Mouse (Mus musculus) heart, embryonic 11.5 days (tissue): ENCODE measurements around the gene Sgms1. TPM values are rescaled to one million over a fixed set of nuclear protein-coding genes. Genes with fewer than 3 reads are reported as not detected.
A peak's percentile ranks its signal among the peaks of the same experiment; 100 is the strongest.

Experiments used
- ATAC-seq: fragments of 200-750 bp; cut with Nextera tagmentation; replicated peaks from 2 replicates; pipeline ENCODE4 v1.8.0; 2017; ENCODE audit warnings: moderate library complexity; ENCODE audit not compliant: insufficient number of reproducible peaks, low FRiP score, low TSS enrichment
- H3K27ac ChIP-seq: fragments of 300-500 bp; sonication (generic); 2 replicates; pipeline ENCODE4 v1.5.1; 2014; ENCODE audit warnings: mild to moderate bottlenecking, low read depth, low read length
- H3K27me3 ChIP-seq: fragments of 300-500 bp; sonication (generic); 2 replicates; pipeline ENCODE4 v1.6.1; 2014; ENCODE audit warnings: mild to moderate bottlenecking, low read length, mixed read lengths; ENCODE audit not compliant: control insufficient read depth, insufficient read depth
- H3K36me3 ChIP-seq: fragments of 300-500 bp; sonication (generic); 2 replicates; pipeline ENCODE4 v1.6.1; 2014; ENCODE audit warnings: mild to moderate bottlenecking, low read length, moderate library complexity, mixed read lengths; ENCODE audit not compliant: control insufficient read depth, insufficient read depth
- H3K4me1 ChIP-seq: fragments of 300-500 bp; sonication (generic); 2 replicates; pipeline ENCODE4 v1.6.1; 2014; ENCODE audit warnings: low read length; ENCODE audit not compliant: control insufficient read depth, insufficient read depth
- H3K4me2 ChIP-seq: fragments of 300-500 bp; sonication (generic); 2 replicates; pipeline ENCODE4 v1.6.1; 2014; ENCODE audit warnings: mild to moderate bottlenecking, moderate library complexity
- H3K4me3 ChIP-seq: fragments of 300-500 bp; sonication (generic); 2 replicates; pipeline ENCODE4 v1.5.1; 2014; ENCODE audit warnings: low read depth, low read length
- H3K9ac ChIP-seq: fragments of 300-500 bp; sonication (generic); 2 replicates; pipeline ENCODE4 v1.6.1; 2014; ENCODE audit warnings: mild to moderate bottlenecking, low read depth, low read length, moderate library complexity
- H3K9me3 ChIP-seq: fragments of 300-500 bp; sonication (generic); replicated peaks from 2 replicates; pipeline ENCODE4 v1.6.1; 2016; ENCODE audit warnings: low read length; ENCODE audit not compliant: control insufficient read depth
- WGBS: fragments of 180-500 bp; shearing (Covaris S2); extraction: QIAGEN DNeasy Blood & Tissue Kit; methylation state at CpG from one replicate; pipeline ENCODE4 v1.1.7; 2014; ENCODE audit not compliant: insufficient replicate concordance; 5-methylcytosine and 5-hydroxymethylcytosine counted together
- polyA plus RNA-seq: library from polyadenylated mRNA; unstranded; fragments of >200 nt; fragmentation: Nextera tagmentation; extraction: Ambion mirVana; gene quantifications from 2 replicates; pipeline ENCODE4 v1.2.1, GENCODE M21; 2014

Sgms1 gene
- polyA plus RNA-seq, 1 experiment from 2014 or later: 36.8 TPM

- no peaks in the 10 kb centered on the region for H3K27me3 ChIP-seq
- 93% methylated on average over 3 of the region's 3 CpGs for WGBS
- H3K9me3 ChIP-seq: no peaks in the 10 kb centered on the region
- H3K27ac ChIP-seq: no peak overlapping the region
- ATAC-seq: no peak
- peaks cover 6% of the 10 kb centered on the region; the same call in 1 of the 2 replicates for H3K4me1 ChIP-seq
- no peak overlapping the region for H3K4me3 ChIP-seq
- no peak overlapping the region for H3K9ac ChIP-seq
- no peaks in the 10 kb centered on the region for H3K36me3 ChIP-seq
- H3K4me2 ChIP-seq: no peak overlapping the region
Measured at GRCm38 (mm10) chr19:32309346-32309745, 80.2 kb downstream of the Sgms1 start.

GRCm38 (mm10) chr19:32308311-32308710, 81.2 kb downstream of the Sgms1 start:
- no peak overlapping the region for H3K9ac ChIP-seq
- H3K9me3 ChIP-seq: no peaks in the 10 kb centered on the region
- peaks cover 10% of the 10 kb centered on the region for H3K4me1 ChIP-seq
- H3K4me2 ChIP-seq: no peak overlapping the region
- no peaks in the 10 kb centered on the region for H3K36me3 ChIP-seq
- no peak for ATAC-seq
- WGBS: 85% methylated on average over 3 of the region's 3 CpGs
- H3K27ac ChIP-seq: no peak overlapping the region
- H3K27me3 ChIP-seq: no peaks in the 10 kb centered on the region
- no peak overlapping the region for H3K4me3 ChIP-seq

- Histone ChIP-seq H3K36me3 (no peaks in the 10 kb centered on the region), H3K4me3 (no peak overlapping the region), H3K4me2 (no peak overlapping the region), H3K9me3 (no peaks in the 10 kb centered on the region), H3K27ac (peak overlapping the region; percentile 82), H3K4me1 (peaks cover 20% of the 10 kb centered on the region), H3K9ac (no peak overlapping the region), H3K27me3 (no peaks in the 10 kb centered on the region)
- 54% methylated on average over 4 of the region's 4 CpGs for WGBS
- ATAC-seq: no peak
Measured at GRCm38 (mm10) chr19:32304898-32305297, 84.6 kb downstream of the Sgms1 start.

- H3K4me2 ChIP-seq: no peak overlapping the region
- H3K27ac ChIP-seq: peak overlapping the region; percentile 82
- H3K4me3 ChIP-seq: no peak overlapping the region
- 63% methylated on average over 9 of the region's 9 CpGs for WGBS
- H3K36me3 ChIP-seq: no peaks in the 10 kb centered on the region
- H3K27me3 ChIP-seq: no peaks in the 10 kb centered on the region
- H3K9ac ChIP-seq: no peak overlapping the region
- no peaks in the 10 kb centered on the region for H3K9me3 ChIP-seq
- ATAC-seq: 0 out of 2 replicates have a peak, but pooled peaks have one; percentile 46
- peaks cover 20% of the 10 kb centered on the region for H3K4me1 ChIP-seq
Measured at GRCm38 (mm10) chr19:32304008-32304873, 85.3 kb downstream of the Sgms1 start.

- H3K36me3 ChIP-seq: no peaks in the 10 kb centered on the region
- no peak overlapping the region for H3K9ac ChIP-seq
- no peak overlapping the region for H3K4me2 ChIP-seq
- H3K4me3 ChIP-seq: no peak overlapping the region
- no peak for ATAC-seq
- no peaks in the 10 kb centered on the region for H3K27me3 ChIP-seq
- peaks cover 20% of the 10 kb centered on the region for H3K4me1 ChIP-seq
- WGBS: 63% methylated on average over 5 of the region's 5 CpGs
- H3K9me3 ChIP-seq: no peaks in the 10 kb centered on the region
- no peak overlapping the region for H3K27ac ChIP-seq
Measured at GRCm38 (mm10) chr19:32302835-32303381, 86.6 kb downstream of the Sgms1 start.

- peaks cover 20% of the 10 kb centered on the region for H3K4me1 ChIP-seq
- 89% methylated on average over 3 of the region's 3 CpGs for WGBS
Measured at GRCm38 (mm10) chr19:32301568-32301967, 87.9 kb downstream of the Sgms1 start.

GRCm38 (mm10) chr19:32298221-32298620, 91.3 kb downstream of the Sgms1 start:
- no peak overlapping the region for H3K4me3 ChIP-seq
- ATAC-seq: no peak
- WGBS: 75% methylated on average over 7 of the region's 7 CpGs
- no peaks in the 10 kb centered on the region for H3K27me3 ChIP-seq
- no peak overlapping the region for H3K27ac ChIP-seq
- H3K9ac ChIP-seq: no peak overlapping the region
- no peak overlapping the region for H3K4me2 ChIP-seq
- H3K4me1 ChIP-seq: peaks cover 12% of the 10 kb centered on the region
- H3K9me3 ChIP-seq: no peaks in the 10 kb centered on the region
- H3K36me3 ChIP-seq: no peaks in the 10 kb centered on the region

More at GRCm38 (mm10) chr19:32301568-32301967, 87.9 kb downstream of the Sgms1 start:
- Histone ChIP-seq H3K27me3 (no peaks in the 10 kb centered on the region), H3K4me2 (no peak overlapping the region), H3K36me3 (no peaks in the 10 kb centered on the region), H3K4me3 (no peak overlapping the region), H3K27ac (no peak overlapping the region), H3K9me3 (no peaks in the 10 kb centered on the region), H3K9ac (no peak overlapping the region)
- no peak for ATAC-seq

- ATAC-seq: no peak
- WGBS: 66% methylated on average over 7 of the region's 7 CpGs
Measured at GRCm38 (mm10) chr19:32296863-32297262, 92.7 kb downstream of the Sgms1 start.

More at GRCm38 (mm10) chr19:32296863-32297262, 92.7 kb downstream of the Sgms1 start:
- Histone ChIP-seq H3K4me2 (no peak overlapping the region), H3K27ac (no peak overlapping the region), H3K9me3 (no peaks in the 10 kb centered on the region), H3K9ac (no peak overlapping the region), H3K4me3 (no peak overlapping the region), H3K4me1 (peaks cover 15% of the 10 kb centered on the region), H3K27me3 (no peaks in the 10 kb centered on the region), H3K36me3 (no peaks in the 10 kb centered on the region)
